Mouse (Mus musculus) gastrocnemius, adult 8-10 months (tissue): ENCODE measurements around the gene Kmt2a. TPM values are rescaled to one million over a fixed set of nuclear protein-coding genes. Genes with fewer than 3 reads are reported as not detected.

ENCODE experiments used
- DNase-seq, 2 experiments: peaks; one replicate each; pipeline ENCODE4 v3.0.0; 2022; ENCODE audit warnings: low spot score in 2 of 2
- total RNA-seq, 4 experiments: library from RNA; stranded (reverse); gene quantifications; 2 replicates each; pipeline ENCODE4 v1.2.4; 2022

Gene Kmt2a
- total RNA-seq = 10 to 100 TPM; 14.0 to 22.4 (median 18.0) TPM

GRCm38 (mm10) chr9:44881221-44881871 lies at the start of gene Kmt2a:
Kmt2a (minus strand) TSS chr9:44881296.
- peak; percentile 98 for DNase-seq

- DNase-seq = no peak
Observed at GRCm38 (mm10) chr9:44921543-44921942, 40.4 kb upstream of the Kmt2a start.

- DNase-seq = peak in 1 of 2 experiments; percentile 30
Observed at GRCm38 (mm10) chr9:44921123-44921468, 40.0 kb upstream of the Kmt2a start.

GRCm38 (mm10) chr9:44920374-44921122 lies 39.5 kb upstream of the Kmt2a start, which contains the start of gene Atp5l:
Atp5l (minus strand) TSS chr9:44920742.
- peak; percentile 68 to 78 for DNase-seq

GRCm38 (mm10) chr9:44919606-44920005 lies 38.5 kb upstream of the Kmt2a start:
- DNase-seq = no peak

GRCm38 (mm10) chr9:44916196-44916595 lies 35.1 kb upstream of the Kmt2a start:
- DNase-seq = no peak

- no peak for DNase-seq
Observed at GRCm38 (mm10) chr9:44914706-44915105, 33.6 kb upstream of the Kmt2a start.

- DNase-seq = no peak
Observed at GRCm38 (mm10) chr9:44911365-44911764, 30.3 kb upstream of the Kmt2a start.

GRCm38 (mm10) chr9:44905620-44906019 lies 24.5 kb upstream of the Kmt2a start:
- peak; percentile 32 to 60 for DNase-seq

- peak; percentile 52 to 68 for DNase-seq
Observed at GRCm38 (mm10) chr9:44904964-44905363, 23.9 kb upstream of the Kmt2a start.

- no peak for DNase-seq
Observed at GRCm38 (mm10) chr9:44903856-44904255, 22.8 kb upstream of the Kmt2a start.

- DNase-seq = no peak
Observed at GRCm38 (mm10) chr9:44900402-44900801, 19.3 kb upstream of the Kmt2a start.

GRCm38 (mm10) chr9:44899716-44900115 lies 18.6 kb upstream of the Kmt2a start:
- no peak for DNase-seq

- DNase-seq = no peak
Observed at GRCm38 (mm10) chr9:44897024-44897423, 15.9 kb upstream of the Kmt2a start.

GRCm38 (mm10) chr9:44892664-44893063 lies 11.6 kb upstream of the Kmt2a start:
- DNase-seq = no peak

GRCm38 (mm10) chr9:44891210-44891609 lies 10.1 kb upstream of the Kmt2a start:
- no peak for DNase-seq

GRCm38 (mm10) chr9:44890122-44890521 lies 9.0 kb upstream of the Kmt2a start:
- no peak for DNase-seq

- DNase-seq = no peak
Observed at GRCm38 (mm10) chr9:44888114-44888624, 7.1 kb upstream of the Kmt2a start.

GRCm38 (mm10) chr9:44882981-44883569 lies 2.0 kb upstream of the Kmt2a start:
- DNase-seq = no peak

- peak in 1 of 2 experiments; percentile 36 for DNase-seq
Observed at GRCm38 (mm10) chr9:44882436-44882980, 1.4 kb upstream of the Kmt2a start.

GRCm38 (mm10) chr9:44881941-44882435 lies 892 bp upstream of the Kmt2a start:
- DNase-seq = peak; percentile 34 to 51
